Mouse (Mus musculus): Measurements from ENCODE around the gene Prmt3. TPM values are rescaled to one million over a fixed set of nuclear protein-coding genes. Genes with fewer than 3 reads are reported as not detected.

The Prmt3 gene
- total and polyA plus RNA-seq, 3 experiments, result 62.5 to 73.9 (median 63.7) TPM

- peak; percentile 93 for DNase-seq (ENCODE audit: low read depth, low spot score)
- Histone ChIP-seq H3K4me3 (ENCODE audit: control insufficient read depth in 1 of 2, insufficient read depth in 1 of 2, low read depth in 2 of 2, low read length in 2 of 2) (peak overlapping the region; percentile 25 to 30; a peak in 3 of 4 replicates), H3K9ac (ENCODE audit: control insufficient read depth, low read depth, low read length, poor library complexity, severe bottlenecking) (peak overlapping the region; percentile 78), H3K27ac (ENCODE audit: control insufficient read depth, low read depth, low read length) (peak overlapping the region; percentile 97), H3K36me3 (ENCODE audit: control insufficient read depth in 1 of 2, insufficient read depth in 2 of 2, low read length in 2 of 2) (peaks cover 33 to 50% of the 10 kb centered on the region in 2 experiments), H3K79me2 (ENCODE audit: control insufficient read depth, insufficient read depth, low read length, poor library complexity) (peaks cover 25% of the 10 kb centered on the region), H3K4me1 (ENCODE audit: control insufficient read depth in 1 of 2, insufficient read depth in 2 of 2, low read length in 2 of 2) (peaks cover 36 to 53% of the 10 kb centered on the region in 2 experiments), H3K9me3 (replicated peaks; ENCODE audit: insufficient read depth, low read length) (no peaks in the 10 kb centered on the region), H3K27me3 (ENCODE audit: control insufficient read depth in 1 of 2, insufficient read depth in 2 of 2, low read length in 2 of 2) (no peaks in the 10 kb centered on the region)
- TF ChIP-seq BHLHE40 (IDR thresholded peaks at IDR 0.05; ENCODE audit: borderline replicate concordance, low read depth, low read length) (peak; percentile 79; the same call in 1 of the 2 replicates), USF1 (IDR thresholded peaks at IDR 0.05; ENCODE audit: low read depth, low read length) (peak; percentile 57), SMC3 (IDR thresholded peaks at IDR 0.05; ENCODE audit: low read depth, low read length) (no peak), MXI1 (IDR thresholded peaks at IDR 0.05; ENCODE audit: low read depth, low read length) (peak; percentile 68), SIN3A (IDR thresholded peaks at IDR 0.05; ENCODE audit: low read length) (peak; percentile 74), ZKSCAN1 (IDR thresholded peaks at IDR 0.05; ENCODE audit: low read depth, low read length) (no peak), MAX (IDR thresholded peaks at IDR 0.05; ENCODE audit: low read length) (peak; percentile 69; the same call in 1 of the 2 replicates), MAFK (IDR thresholded peaks at IDR 0.05; ENCODE audit: borderline replicate concordance, low read depth, low read length) (peak; percentile 84), UBTF (IDR thresholded peaks at IDR 0.05; ENCODE audit: borderline replicate concordance, insufficient read depth, low read depth, low read length) (no peak), EP300 (IDR thresholded peaks at IDR 0.05; ENCODE audit: low read depth in 1 of 2, low read length in 2 of 2) (peak; percentile 62 to 81; a peak in 3 of 4 replicates), JUND (IDR thresholded peaks at IDR 0.05; ENCODE audit: low read depth, low read length) (peak; percentile 89; the same call in 1 of the 2 replicates), ETS1 (IDR thresholded peaks at IDR 0.05; ENCODE audit: low read depth, low read length) (peak; percentile 97), GABPA (IDR thresholded peaks at IDR 0.05; ENCODE audit: low read depth, low read length) (peak; percentile 95), NELFE (IDR thresholded peaks at IDR 0.05; ENCODE audit: low read depth, low read length) (peak; percentile 50), TCF12 (IDR thresholded peaks at IDR 0.05; ENCODE audit: low read depth, low read length) (peak; percentile 60), ELF1 (IDR thresholded peaks at IDR 0.05; ENCODE audit: low read depth, low read length) (no peak), MAZ (IDR thresholded peaks at IDR 0.05; ENCODE audit: low read depth, low read length) (peak; percentile 30; the same call in 1 of the 2 replicates), POLR2A (IDR thresholded peaks at IDR 0.05; ENCODE audit: control insufficient read depth in 1 of 2, insufficient read depth in 1 of 2, low read depth in 1 of 2, low read length in 2 of 2, poor library complexity in 1 of 2) (peak in 1 of 2 experiments; percentile 42; a peak in 1 of 4 replicates), MYC (IDR thresholded peaks at IDR 0.05; ENCODE audit: low read depth, low read length) (peak; percentile 56), KAT2A (conservative IDR thresholded peaks at IDR 0.05; ENCODE audit: low read depth, low read length) (peak; percentile 47)
Observed at GRCm38 (mm10) chr7:49762605-49763004, 15.5 kb upstream of the Prmt3 start.
